Mouse (Mus musculus) left cerebral cortex, postnatal 10 days (tissue): ENCODE measurements around the gene Szrd1. TPM values are rescaled to one million over a fixed set of nuclear protein-coding genes. Genes with fewer than 3 reads are reported as not detected.

ENCODE experiments used
- DNase-seq, 2 experiments: peaks; one replicate each; pipeline ENCODE4 v3.0.0; 2021 to 2022; ENCODE audit warnings: low spot score in 2 of 2, mixed read lengths in 1 of 2; ENCODE audit errors: extremely low spot score in 1 of 2
- intact Hi-C: fragments of 180-260 bp; cut with DNase I; formaldehyde crosslinking; loops from one replicate; pipeline ENCODE4 v1.15.1; 2025
- total RNA-seq, 2 experiments: library from RNA; stranded (reverse); gene quantifications; 2 replicates each; pipeline ENCODE4 v1.2.3; 2021

Gene Szrd1
- 10 to 100 TPM; 43.0 to 45.3 TPM for total RNA-seq

DNA sequence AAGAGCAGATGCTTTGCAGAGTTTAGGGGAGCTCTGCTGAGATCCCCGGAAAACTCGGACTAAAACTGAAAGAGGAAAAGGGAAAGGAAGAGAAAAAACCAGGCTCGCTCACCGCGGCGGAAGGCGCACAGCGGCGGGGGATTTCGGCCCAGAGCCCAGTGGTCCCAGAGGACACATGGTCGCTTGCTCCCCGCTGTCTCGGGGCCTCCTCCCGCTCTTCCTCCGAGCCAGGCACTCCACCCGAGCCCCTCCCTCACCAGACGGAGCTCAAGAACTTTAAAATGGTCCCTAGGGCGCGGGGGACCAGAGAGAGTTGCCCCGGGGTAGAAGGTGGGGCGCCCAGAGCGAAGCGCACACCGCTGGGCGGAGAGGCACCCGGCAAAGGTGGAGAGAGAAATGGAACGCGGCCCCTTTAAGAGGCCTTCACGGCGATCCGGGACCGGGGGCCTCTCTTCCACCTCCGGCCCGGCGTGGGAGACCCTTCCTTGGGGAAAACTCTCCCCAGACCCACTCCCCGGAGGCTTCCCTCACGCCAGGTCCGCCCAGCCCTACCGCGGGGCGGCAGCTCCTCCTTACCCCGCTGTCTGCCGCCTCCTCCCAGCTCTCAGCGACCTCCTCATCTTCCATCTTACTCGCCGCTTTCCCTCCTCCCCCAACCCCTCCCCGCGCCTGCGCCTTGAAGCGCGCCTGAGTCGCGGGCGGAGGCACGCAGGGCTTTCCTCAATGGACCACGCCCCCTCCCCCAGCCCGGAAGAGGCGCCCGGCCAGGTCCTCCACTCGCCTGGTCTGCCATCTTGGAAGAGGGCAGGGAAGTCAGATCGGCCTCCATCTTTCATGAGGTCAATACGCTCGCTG lies at the start of gene Szrd1:
Gene Szrd1 (minus strand): TSS at position 660 of the 855 bp plus-strand sequence.
- peak; percentile 98 to 100 for DNase-seq
- intact Hi-C loops = no loop called here

DNA sequence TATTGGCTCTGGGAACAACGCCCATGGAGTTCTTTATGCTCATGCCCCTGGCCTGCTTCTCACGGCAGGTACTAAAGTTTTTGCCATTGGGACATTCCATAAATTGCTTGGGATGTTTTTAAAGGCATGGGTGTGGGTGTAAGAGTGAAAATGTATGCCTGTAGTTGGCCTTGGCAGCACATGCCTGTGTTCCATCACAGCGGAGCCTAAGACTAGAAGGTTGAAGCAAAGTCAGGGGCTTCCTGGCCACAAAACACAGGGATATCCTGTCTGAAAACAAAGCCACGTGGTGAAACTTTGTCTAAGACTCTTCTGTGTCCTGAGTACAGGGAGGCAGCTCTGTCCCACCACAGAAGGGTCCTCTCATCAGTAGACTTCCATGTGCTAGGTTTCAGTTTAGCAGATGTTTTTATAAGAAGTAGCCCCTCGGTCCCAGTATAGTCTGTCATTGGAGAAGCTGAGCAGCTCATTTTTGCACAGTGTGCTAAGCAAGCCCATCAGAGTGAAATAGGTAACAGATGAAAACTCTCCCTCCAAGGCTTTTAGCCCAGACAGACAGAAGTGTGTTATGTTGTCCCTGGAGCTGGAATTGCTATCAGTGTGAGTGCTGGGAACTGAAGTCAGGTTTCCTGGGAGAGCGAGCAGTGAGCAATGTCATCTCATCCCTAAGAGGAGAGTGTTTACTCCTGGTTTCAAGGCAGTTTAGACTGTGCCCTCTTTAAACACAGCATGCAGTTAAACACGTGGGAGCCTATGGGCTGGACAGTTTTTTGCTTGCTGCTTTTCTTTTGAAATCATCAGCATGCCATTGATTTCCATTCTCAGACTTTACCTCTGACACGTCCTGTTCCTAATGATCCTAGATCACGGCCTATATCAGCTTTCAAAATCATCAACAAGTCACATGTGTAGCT lies 47.6 kb upstream of the Szrd1 start:
- intact Hi-C loops = no loop called here
- DNase-seq = no peak

DNA sequence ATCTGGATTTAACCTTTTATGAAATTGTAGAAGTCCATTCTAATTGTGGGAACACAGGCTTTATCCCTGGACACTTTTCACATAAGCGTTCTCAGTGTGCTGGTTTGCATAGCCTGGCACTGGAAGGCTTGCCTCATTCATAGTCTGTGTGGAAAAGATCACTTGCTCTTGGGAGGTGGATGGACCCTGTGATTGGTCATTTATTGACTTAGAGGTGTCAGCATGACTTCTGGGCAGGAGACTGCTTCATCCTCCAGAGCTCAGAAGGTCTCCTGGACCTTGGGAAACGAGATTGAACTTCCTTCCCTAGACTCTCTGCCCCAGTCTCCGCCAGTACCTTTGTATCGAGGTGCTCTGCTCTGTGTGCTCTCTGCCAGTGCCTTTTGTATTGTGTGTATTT lies 44.9 kb upstream of the Szrd1 start:
- intact Hi-C loops = no loop called here
- no peak for DNase-seq

DNA sequence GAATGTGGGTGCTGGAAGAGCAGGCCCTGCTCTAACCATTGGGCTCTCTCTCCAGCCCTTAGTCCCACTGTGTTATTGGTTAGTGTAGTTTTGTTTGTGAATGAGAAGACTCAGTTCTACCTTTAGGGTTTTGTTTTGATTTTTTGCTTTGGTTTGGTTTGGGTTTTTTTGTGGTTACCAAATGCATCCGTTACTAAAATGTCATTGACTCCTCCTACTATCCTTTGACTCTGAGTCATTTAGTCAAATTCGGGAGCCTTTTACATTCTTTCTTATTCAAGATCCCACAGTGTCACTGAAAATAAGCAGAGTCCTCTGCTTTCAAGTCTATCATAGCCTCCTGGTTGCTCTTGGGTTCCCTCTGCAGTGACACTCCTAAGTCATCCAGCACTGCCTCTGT lies 44.4 kb upstream of the Szrd1 start:
- intact Hi-C loops = no loop called here
- no peak for DNase-seq

DNA sequence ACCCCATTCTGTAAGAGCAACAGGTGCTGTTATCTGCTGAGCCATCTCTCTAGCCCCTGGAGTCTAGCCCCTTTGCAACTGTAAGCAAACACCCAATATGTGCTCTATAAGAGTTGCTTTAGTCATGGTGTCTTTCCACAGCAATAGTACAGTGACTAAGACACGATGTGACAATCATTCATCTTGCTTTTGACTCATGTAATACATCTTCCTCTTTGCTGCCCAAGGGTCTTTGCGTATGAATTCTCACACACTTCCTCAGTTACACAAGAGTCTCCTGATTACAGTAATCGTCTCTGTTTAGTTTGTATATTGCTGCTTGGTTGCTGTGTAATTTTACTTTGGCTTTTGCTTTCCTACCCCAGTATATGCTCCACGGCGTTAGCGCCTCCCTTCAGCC lies 42.4 kb upstream of the Szrd1 start:
- no peak for DNase-seq
- intact Hi-C loops = no loop called here

DNA sequence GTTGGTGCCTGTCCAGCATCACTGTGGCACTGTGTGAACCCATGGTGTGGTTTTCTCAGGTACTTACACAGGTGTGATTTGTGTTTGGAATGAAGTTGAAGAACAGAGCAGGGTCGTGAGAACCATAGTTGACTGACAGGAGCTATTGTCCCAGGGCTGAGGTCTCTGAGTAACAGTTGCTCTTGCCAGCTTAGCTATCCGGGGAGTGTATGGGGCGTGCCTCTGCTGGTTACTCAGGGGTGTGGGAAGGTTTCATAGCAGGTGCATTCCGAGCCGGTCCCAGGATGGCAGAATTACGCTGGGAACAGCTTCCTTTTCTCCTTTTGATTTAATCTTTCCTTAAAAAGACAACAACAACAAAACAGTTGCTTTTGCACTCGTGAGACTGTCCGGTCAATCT lies 41.3 kb upstream of the Szrd1 start:
- no peak for DNase-seq
- intact Hi-C loops = no loop called here

DNA sequence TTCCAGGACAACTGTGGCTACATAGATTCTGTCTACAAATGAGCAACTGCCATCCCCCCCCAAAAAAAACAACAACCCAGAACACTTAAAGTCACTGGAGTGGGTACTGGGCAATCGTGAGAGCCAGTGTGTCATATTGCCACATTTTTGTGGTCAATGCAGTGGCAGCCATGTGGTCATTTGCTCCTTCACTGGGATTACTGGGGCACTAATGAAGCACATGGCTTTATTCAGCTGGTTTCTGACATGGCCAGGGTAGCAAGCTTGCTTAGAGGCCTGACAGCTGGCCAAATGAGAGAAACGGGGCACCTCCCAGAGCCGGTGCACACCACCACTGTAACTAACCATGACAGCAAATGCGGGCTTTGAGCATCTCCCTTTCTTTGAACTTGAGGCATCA lies 38.9 kb upstream of the Szrd1 start:
- intact Hi-C loops = no loop called here
- DNase-seq = no peak

DNA sequence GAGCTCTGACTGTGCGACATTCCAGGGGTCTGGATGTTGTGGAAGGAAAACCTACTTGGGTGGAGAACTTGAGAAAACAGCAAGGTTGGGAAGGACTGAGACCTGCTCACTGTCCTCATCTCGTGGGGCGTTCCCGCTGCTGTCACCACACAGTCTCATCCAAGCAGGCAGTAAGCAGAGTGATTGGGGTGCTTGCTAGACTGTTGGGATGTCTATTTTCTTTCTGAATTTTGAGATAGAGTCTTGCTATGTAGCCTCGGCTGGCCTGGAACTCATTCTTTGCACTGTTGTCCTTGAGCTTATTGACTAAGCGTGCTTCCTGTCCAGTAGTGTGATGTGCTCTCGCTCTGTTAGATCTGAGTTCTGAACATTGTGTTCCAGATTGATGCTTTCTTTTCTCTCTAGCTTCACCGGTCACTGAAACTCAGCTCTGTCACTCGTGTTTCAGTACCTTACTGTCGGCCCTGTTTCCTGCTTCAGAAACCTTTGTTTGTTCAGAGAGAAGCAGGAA lies 36.8 kb upstream of the Szrd1 start:
- intact Hi-C loops = no loop called here
- no peak for DNase-seq

DNA sequence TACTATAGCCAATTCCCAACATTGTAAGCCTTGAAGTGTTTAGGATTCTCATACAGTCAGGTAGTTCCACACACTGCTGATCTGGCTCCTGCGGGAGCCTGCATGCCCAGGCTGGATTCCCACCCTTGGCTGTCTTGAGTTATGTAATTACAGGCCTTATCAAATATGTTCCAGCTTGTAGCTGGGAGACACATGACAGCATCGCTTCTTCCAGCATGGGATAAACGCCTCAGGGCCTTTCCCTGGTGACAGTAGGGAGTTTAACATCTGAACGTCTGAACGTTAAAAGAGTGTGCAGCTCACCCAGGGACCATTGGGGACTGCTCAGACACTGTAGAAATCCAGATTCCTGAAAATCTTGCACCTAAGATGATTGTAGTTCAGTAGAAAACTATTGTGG lies 36.2 kb upstream of the Szrd1 start:
- intact Hi-C loops = no loop called here
- DNase-seq = no peak

DNA sequence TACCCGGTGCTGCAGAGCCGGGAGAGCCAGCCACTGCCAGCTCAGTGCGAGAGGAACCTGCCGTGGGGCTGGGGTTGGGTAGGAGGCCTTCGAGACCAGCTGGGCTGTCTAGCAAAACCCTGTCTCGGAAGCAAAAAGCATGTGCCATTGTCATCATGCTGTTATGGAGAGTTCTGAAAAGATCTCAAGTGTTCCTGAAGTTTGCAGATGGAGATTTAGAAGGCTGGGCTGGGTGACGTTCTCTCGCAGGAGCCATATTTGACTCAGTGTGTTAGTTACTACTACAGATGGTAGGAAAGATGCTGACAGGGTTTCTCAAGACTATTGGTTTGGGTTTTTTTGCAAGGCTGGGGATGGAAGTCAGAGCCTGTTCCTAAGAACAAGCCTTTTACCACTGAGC lies 32.5 kb upstream of the Szrd1 start:
- DNase-seq = peak in 1 of 2 experiments; percentile 24
- intact Hi-C loops = no loop called here

DNA sequence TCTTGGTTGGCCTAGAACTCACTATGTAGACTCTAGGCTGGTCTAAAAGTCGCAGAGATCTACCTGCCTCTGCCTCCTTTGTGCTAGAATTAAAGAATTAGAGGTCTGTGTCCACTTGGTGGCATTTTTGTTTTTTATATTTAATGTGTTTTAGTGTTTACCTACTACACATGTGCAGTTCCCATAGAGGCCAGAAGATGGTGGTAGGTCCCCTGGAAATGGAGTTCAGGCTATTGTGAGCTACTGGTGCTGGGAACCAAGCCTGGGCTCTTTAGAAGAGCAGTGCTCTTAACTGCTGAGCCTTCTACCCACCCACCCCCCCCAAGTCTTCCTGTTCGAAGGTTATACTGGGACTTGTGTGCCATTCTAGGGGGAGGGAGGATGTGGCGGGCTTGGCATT lies 27.6 kb upstream of the Szrd1 start:
- no peak for DNase-seq
- intact Hi-C loops = no loop called here

DNA sequence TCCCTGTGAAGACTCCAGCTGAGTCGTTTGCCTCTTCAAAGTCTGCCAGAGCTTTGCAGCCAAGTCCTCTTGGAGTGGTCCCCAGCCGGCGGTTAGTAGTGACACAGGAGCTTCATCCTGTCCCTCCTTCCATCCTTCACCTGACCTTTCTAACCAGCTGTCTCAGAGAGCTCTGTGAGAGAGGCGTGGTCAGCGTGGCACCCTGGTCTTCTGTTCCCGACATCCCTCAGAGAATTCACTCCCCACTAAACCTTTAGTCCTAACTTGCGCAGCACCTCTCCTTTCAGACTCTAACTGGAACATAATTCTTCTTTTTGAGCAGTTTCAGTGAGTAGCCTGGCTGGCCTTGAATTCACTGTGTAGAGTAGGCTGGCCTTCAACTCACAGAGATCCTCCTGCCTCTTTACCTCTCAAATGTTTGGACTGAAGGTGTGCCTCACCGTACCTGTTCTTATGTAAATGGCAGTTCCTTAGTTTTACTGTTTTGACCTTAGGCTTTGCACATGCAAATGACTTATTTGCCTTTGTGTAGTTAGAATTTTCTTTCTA lies 26.2 kb upstream of the Szrd1 start:
- intact Hi-C loops = no loop called here
- DNase-seq = no peak

DNA sequence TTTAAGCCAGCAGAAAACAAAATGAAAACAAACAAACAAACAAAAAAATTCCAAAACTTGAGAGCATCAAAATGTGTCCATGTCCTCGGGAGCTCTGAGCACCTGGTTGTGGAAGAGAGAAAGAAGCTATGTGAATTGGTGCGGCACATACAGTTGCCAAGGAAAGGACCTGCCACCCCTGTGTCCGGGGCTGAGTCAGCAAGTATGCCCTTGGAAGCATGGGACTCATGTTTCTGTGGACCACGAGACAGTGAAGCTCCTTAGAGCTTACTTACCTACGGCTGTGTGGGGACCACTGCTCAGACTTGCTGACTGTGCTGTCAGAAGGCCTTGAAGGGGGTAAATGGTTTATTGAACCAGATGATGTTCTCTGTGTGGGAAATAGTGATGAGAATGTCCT lies 24.2 kb upstream of the Szrd1 start:
- intact Hi-C loops = no loop called here
- no peak for DNase-seq

DNA sequence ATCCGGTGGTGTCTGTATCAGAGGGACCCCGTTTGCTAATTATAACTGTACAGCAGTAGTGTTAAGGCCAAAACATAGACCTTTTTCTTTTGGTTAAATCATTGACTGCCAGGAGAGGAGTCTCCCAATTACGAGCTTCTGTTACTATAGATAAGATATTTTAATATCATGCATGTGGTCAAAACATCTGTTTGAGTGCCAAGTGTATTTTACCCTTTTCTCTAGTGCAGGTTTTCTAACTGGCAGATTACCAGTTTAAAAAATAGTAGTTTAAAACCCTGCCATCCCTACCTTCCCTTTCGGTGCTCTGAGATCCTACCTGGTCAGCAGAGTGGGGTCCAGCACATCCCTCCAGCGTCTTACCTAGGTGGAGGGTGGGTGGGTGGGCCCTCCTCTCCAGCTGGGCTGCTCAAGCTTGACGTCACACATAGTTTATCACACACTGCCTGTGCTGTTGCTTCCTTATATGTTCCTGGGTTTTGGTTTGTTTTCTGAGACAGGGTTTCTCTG lies 22.2 kb upstream of the Szrd1 start:
- intact Hi-C loops = no loop called here
- DNase-seq = no peak

DNA sequence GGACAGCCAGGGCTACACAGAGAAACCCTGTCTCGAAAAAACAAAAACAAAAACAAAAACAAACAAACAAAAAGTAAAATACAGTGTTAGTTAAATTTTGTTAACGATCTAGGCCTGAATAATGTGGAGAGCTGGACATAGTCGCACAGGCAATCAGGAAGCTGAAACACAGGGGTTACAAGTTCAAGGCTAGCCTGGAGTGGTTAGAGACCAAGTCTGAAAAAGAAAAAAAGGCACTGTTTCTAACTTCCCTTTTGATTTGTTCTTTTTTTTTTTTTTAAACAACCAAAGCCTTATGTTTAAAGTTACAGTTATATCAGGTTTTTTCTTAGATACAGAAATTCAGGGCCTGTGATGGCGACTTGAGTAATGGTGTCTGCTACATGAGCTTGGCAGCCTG lies 20.6 kb upstream of the Szrd1 start:
- DNase-seq = no peak
- intact Hi-C loops = no loop called here

DNA sequence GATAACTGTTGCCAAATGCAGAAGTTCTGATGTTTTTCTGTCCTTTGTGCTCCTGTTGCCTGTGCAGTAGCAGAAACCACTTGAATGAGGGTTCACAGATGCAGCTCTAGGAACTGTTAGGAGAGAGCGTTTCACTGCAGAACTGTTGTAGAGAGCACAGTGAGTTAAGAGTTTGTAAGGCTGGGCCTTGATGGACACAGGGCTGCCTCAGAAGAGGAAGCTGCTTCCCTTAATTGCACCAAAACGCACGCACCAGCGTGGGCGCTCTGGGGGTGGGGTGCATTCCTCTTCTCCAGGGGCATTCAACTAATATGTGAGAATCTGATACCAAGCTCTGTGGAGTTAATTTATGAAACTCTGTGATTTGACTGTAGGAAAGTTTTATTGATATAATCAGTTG lies 20.1 kb upstream of the Szrd1 start:
- no peak for DNase-seq
- intact Hi-C loops = no loop called here

DNA sequence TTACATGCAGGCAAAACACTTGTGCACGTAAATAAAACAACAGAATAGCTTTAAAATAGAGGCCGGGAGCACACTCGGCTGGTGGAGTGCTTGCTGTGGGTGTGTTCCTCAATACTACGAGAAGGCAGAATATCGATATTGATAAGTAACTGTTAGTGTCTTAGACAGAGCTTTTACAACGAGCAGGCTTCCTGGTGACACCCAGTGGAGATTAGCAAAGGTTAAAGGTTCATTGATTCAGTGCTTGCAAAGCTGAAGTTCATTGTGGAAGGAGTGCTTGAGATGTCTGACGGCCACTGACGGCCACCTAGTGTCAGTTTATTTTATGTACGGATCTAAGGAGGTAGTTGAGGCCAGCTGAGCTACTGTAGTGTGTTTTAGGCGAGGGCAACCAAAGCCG lies 19.5 kb upstream of the Szrd1 start:
- no peak for DNase-seq
- intact Hi-C loops = no loop called here

DNA sequence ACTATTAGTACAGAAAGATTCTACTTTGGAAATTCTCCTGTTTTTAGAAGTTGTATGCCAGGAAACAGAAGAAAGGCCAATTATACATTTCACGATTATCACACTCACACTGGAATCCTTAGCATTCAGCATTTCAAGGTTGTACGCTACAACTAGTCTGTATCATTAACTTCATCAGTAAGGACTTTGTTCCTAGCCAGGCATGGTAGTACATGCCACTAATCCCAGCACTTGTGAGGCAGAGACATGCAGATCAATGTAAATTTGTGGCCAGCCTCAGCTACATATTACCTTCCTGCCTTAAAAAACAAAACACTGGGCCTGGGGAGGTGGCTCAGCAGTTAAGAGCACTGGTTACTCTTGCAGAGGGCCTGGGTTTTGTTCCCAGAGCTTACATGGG lies 19.0 kb upstream of the Szrd1 start:
- intact Hi-C loops = no loop called here
- no peak for DNase-seq

DNA sequence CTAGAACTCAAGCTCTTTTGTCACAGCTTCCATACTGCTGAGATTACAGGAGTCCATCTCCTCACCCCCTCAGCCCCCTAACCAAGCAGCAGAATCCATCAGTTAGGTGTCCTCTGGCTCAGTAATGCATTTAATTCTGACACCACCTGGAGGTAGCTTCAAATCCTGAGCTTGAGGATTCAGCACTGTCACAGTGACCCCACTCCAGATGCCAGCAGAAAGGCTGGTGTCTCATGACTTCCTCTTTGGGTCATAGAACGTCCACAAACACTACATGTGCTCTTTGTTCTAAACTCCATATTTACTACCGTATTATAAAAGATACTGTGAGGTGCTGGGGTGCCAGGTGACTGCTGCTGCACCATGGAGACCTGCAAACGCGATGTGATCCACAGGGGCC lies 17.9 kb upstream of the Szrd1 start:
- intact Hi-C loops = no loop called here
- no peak for DNase-seq
